Mouse (Mus musculus): ENCODE measurements at regions not wholly inside any gene's neighbourhood (a gene's known extent, or its start where the extent isn't known, plus 50 kb on each side); places are given as distances from the start of the nearest gene placed in this dataset.

GRCm38 (mm10) chr9:43930037-43930404, 113.2 kb upstream of the Thy1 start:
- DNase-seq, result no peak

GRCm38 (mm10) chr9:43930476-43930875, 112.7 kb upstream of the Thy1 start:
- no peak for DNase-seq

GRCm38 (mm10) chr9:43934012-43934690, 109.0 kb upstream of the Thy1 start:
- DNase-seq, result no peak

GRCm38 (mm10) chr9:43934691-43935064, 108.5 kb upstream of the Thy1 start:
- DNase-seq, result no peak

- no peak for DNase-seq
Observed at GRCm38 (mm10) chr9:43939336-43939735, 103.8 kb upstream of the Thy1 start.

GRCm38 (mm10) chr9:43942147-43942546, 101.0 kb upstream of the Thy1 start:
- no peak for DNase-seq

GRCm38 (mm10) chr9:43943522-43943921, 99.7 kb upstream of the Thy1 start:
- no peak for DNase-seq

- no peak for DNase-seq
Observed at GRCm38 (mm10) chr9:43944816-43945741, 98.1 kb upstream of the Thy1 start.

- no peak for DNase-seq
Observed at GRCm38 (mm10) chr9:43945997-43946649, 97.1 kb upstream of the Thy1 start.

GRCm38 (mm10) chr9:43947089-43947488, 96.1 kb upstream of the Thy1 start:
- no peak for DNase-seq

GRCm38 (mm10) chr9:43947490-43948150, 95.6 kb upstream of the Thy1 start:
- DNase-seq, result no peak

GRCm38 (mm10) chr9:43953128-43953527, 90.1 kb upstream of the Thy1 start:
- DNase-seq, result no peak

GRCm38 (mm10) chr9:43959541-43959940, 83.6 kb upstream of the Thy1 start:
- DNase-seq, result no peak

- DNase-seq, result peak in 1 of 2 experiments; percentile 36
Observed at GRCm38 (mm10) chr9:43961431-43961830, 81.8 kb upstream of the Thy1 start.

GRCm38 (mm10) chr9:43965171-43965570, 78.0 kb upstream of the Thy1 start:
- no peak for DNase-seq

GRCm38 (mm10) chr9:43965811-43966210, 77.4 kb upstream of the Thy1 start:
- no peak for DNase-seq

- peak in 1 of 2 experiments; percentile 16 for DNase-seq
Observed at GRCm38 (mm10) chr9:43970043-43970795, 73.0 kb upstream of the Thy1 start.

- no peak for DNase-seq
Observed at GRCm38 (mm10) chr9:43970858-43971257, 72.3 kb upstream of the Thy1 start.

- DNase-seq, result peak; percentile 38 to 67
Observed at GRCm38 (mm10) chr9:43972290-43972689, 70.9 kb upstream of the Thy1 start.

GRCm38 (mm10) chr9:43975405-43975804, 67.8 kb upstream of the Thy1 start:
- DNase-seq, result no peak

- no peak for DNase-seq
Observed at GRCm38 (mm10) chr9:43976366-43976765, 66.8 kb upstream of the Thy1 start.

GRCm38 (mm10) chr9:43977773-43978172, 65.4 kb upstream of the Thy1 start:
- no peak for DNase-seq

Data from layer of hippocampus, postnatal 36 days (tissue).